Mouse (Mus musculus) liver, embryonic 14 days (tissue): ENCODE data around the gene Prpf3. TPM values are rescaled to one million over a fixed set of nuclear protein-coding genes. Genes with fewer than 3 reads are reported as not detected.

Experiments used
- polyA plus RNA-seq: library from polyadenylated mRNA; depleted of rRNA; stranded (reverse); fragments of >200 nt; gene quantifications from 2 replicates; pipeline ENCODE4 v1.2.3, GENCODE M21; 2012; rRNA removed

Prpf3 gene
- polyA plus RNA-seq: 21.3 and 23.1 TPM in 2 replicates

DNA sequence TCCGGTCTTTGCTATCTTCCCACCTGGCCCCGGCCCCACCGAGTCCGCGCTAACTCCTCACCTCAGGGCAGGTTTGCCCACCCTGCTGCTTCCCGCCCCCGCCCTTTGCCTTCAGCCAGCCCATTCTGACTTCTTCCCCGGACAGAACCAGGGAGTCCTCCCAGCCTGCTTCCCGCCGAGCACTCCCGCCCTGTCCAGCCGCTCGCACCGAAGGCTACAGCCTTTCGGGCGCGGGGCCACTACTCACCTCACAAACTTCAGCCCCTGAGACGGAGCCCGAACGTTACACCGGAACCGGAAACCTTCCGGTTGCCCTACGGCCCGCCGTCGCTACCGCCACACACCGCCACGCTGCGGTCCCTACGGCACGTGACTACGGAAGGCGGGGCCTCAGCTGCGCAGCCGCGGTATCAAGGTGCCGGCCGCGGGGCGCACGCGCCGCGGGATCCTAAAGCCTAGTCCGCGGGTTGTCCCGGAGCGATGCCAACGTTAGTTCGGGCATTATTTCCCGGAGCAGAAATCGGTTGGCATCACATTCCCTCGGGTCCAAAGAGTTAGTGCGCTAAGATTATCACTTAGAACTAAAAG is at the start of gene Prpf3:
Gene Prpf3 (minus strand): TSS at position 384 of the 588 bp plus-strand sequence.

DNA sequence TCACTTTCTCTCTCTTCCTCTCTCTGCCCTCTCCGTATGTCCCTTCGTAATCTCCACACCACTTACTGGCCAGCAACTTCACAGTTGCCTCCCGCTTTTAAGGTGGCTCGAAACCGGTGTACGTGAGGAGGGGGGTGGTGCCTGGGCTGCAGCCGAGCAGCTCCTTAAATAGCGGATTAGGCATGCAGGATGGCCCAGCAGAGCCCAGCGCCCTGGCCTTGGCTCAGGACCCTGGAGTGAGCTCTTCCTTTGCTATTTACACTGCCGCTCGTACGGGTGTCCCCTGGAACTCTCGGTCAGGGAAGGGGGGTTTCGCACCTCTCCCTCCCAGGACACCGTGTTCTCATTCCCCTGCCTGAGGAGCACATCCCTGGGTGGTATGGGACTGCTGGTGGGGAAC is 48.9 kb upstream of the Prpf3 start, which contains the start of gene Car14:
Gene Car14 (minus strand): TSS at position 124 of the 400 bp plus-strand sequence.

DNA sequence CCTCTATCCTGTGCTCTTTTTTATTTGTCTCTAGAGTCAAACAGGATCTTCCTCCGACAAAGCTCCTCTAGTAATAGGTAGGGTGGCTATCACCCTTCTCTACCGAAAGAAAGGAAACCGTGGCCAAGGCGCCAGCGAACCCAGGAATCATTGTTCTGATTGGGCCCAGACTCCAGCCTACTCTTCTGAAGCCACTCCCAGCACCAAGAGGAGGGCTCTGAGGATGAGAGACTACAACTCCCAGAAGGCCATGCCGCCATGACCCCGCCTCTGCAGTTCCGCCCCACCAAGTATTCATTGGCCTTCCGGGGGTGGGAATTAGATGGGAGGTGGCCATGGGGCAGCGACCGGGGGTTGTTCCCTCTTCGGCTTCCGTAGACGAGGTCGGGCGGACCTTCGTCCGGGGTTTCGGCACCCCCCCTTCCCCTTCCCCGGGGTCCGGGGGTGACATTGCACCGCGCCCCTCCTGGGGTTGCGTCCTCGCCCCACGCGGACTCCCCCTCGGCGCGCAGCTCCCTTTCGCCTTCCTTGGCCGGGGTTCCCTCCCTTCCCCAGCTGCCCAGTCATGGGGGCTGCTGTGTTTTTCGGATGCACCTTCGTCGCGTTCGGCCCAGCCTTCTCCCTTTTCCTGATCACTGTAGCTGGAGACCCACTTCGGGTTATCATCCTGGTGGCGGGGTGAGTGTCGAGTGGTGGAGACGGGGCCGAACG is 38.1 kb upstream of the Prpf3 start, which contains the start of gene Aph1a:
Gene Aph1a (plus strand): TSS at position 364 of the 711 bp plus-strand sequence.

DNA sequence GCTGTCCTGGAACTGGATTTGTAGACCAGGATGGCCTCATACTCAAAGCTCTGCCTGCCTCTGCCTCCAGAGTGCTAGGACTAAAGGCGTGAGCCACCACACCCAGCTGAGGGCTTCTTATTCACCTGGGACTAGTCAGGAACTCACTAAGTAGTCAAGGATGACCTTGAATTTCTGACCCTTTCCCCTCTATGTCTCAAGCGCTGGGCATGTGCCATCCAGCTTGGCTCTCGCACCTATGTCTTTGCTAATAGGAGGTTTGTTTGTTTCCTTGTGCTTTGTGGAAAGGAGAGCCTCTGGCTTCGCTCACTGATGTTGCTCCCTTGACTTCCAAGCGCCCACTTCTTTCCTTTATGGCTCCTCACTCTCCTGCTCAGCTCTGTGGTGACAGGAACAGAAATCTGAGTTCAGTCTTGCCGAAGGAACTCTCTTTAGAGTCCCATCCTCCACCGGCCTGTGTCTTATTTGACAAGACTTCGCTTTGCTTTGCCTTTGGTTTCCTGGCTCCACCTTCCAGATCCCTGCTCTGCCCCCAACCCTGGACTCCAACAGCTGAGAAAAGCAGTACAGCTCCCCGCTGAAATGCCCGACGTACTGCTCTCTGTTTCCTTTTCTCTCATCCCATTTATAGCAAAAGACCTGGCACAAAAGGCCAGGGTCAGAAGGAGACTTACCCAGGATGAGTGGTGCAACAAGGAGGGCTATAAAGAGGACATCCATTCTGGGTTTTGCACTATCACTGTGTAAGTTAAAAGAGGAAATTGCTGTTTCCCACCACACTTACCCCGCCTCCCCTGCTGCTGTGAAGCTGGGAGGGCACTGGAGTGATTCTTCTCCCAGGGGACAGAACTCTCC is 35.8 kb upstream of the Prpf3 start, which contains the start of gene BC028528:
Gene BC028528 (minus strand): TSS at position 795 of the 855 bp plus-strand sequence.

DNA sequence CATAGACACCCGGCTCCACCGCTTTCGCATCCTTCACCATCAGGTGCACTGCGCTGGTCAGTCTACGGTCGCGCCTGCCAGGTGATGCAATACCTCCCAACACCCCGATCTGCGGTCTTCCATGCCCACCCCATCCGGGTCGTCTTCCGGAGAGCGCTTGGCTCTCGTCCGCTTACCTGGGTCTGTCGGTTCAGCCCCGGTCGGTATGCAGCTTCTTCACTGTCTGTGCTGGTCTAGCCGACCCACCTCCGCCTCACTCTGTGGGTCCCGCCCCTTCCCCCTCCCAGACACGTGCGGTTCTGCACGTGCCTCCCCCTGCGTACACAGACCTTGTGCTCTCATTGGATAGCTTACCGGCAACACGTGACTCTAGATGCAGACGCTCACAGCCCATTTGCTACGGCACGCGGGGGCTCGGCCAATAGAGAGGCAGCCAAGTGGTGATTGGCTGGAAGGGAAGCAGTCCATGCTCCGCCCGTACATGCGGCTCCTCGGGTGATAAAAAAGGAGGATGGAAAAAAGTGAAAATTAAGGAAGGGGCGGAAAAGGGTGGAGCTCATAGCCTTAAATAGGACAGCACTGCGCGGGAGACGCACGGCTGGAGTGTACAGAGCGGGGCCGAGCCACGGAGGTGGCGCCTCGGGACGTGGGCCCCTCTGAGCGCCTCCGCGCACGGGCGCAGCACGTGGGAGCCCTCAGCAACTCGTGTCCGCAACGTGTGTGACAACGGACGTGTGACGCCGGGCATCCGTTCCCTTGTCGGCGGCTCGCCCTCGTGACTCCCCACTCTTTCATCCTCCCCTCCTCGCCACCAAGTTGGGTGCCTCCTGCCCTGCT is 26.5 kb upstream of the Prpf3 start, which contains the start of gene Ciart:
Gene Ciart (minus strand): TSS at position 273 of the 837 bp plus-strand sequence.

DNA sequence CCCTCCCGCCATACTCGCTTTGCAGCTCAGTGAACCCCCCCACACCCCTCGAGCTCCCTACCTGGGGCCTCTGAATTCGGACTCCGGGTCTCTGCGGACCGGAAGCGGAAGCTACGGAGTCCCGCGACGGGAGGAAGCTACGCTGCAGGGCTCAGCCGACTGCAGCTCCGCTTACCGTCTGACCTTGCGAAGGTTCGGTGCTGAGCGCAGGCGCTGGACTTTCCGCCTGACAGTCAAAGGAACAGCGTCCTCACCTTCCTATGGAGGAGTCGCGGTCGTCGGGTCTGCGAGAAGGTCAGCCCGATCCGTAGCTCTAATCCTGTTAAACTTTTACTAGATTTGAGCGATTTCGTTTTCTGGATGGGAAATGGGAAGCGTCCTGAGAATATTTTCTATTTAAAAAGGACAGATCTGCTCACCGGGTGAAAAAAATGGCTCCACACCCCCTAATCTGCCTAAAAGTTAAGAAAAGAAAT is 15.7 kb upstream of the Prpf3 start, which contains the start of gene Mrps21:
Gene Mrps21 (minus strand): TSS at position 128 of the 476 bp plus-strand sequence.

DNA sequence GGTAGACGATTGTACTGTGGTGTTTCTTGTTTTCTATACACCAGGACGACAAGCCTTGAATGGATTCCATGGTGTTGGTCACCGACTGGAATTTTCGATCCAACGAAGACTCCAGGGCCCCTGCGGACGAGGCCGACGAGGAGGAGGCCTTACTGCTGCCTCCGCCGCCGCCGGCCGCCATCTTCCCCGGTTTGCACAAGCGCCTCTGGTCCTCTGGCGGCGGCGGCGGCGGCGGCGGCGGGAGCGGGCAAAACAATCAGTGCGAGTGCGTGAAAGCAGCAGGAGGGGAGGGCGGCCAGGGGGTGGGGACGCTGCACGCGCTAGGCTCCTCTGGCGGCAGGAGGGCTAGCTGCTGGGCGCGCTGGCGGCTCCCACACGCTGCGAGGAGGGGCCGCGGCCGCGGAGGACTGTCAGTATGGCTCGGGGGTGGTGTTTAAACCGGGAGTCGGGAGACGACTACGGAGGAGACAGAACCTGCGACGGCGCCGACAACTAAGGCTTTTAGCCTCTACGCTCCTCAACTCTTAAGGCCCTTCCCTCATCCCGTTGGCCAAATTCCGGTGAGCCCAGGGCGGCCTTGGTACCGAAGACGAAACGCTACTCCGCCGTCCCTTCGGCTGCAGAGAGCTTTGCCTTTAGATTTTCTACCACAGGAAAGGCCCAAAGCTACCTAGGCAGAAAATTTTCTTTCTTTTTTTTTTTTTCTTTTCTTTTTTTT is 37.0 kb downstream of the Prpf3 start, which contains the start of gene Rprd2:
Gene Rprd2 (minus strand): TSS at position 293 of the 718 bp plus-strand sequence.

Other genes starting within 250 kb of the Prpf3 start
- 15.2 and 18.1 TPM in 2 replicates for gene Ensa, start 230.9 kb downstream of the Prpf3 start, polyA plus RNA-seq
- gene Mcl1, start 197.1 kb downstream of the Prpf3 start, polyA plus RNA-seq: 33.0 and 38.9 TPM in 2 replicates
- 0.15 and 0.20 TPM in 2 replicates for gene Adamtsl4, start 168.0 kb downstream of the Prpf3 start, polyA plus RNA-seq
- gene Ecm1, start 116.3 kb downstream of the Prpf3 start, polyA plus RNA-seq: 8.7 and 11.7 TPM in 2 replicates
- 19.5 and 21.1 TPM in 2 replicates for gene Tars2, start 95.7 kb downstream of the Prpf3 start, polyA plus RNA-seq
- gene Rprd2, start 37.0 kb downstream of the Prpf3 start, polyA plus RNA-seq: 5.4 and 6.3 TPM in 2 replicates
- 117 and 132 TPM in 2 replicates for gene Mrps21, start 15.6 kb upstream of the Prpf3 start, polyA plus RNA-seq
- 0.50 and 0.76 TPM in 2 replicates for gene Ciart, start 26.4 kb upstream of the Prpf3 start, polyA plus RNA-seq
- 4.6 and 5.3 TPM in 2 replicates for gene BC028528, start 36.1 kb upstream of the Prpf3 start, polyA plus RNA-seq
- gene Aph1a, start 38.1 kb upstream of the Prpf3 start, polyA plus RNA-seq: 22.8 and 27.2 TPM in 2 replicates
- 5.2 and 5.8 TPM in 2 replicates for gene Car14, start 48.8 kb upstream of the Prpf3 start, polyA plus RNA-seq
- 122 and 172 TPM in 2 replicates for gene Anp32e, start 73.4 kb upstream of the Prpf3 start, polyA plus RNA-seq
- 9.2 and 10.8 TPM in 2 replicates for gene Plekho1, start 140.1 kb upstream of the Prpf3 start, polyA plus RNA-seq
- 7.2 and 8.1 TPM in 2 replicates for gene Vps45, start 202.6 kb upstream of the Prpf3 start, polyA plus RNA-seq
- 3.6 TPM in 2 replicates for gene Otud7b, start 248.6 kb upstream of the Prpf3 start, polyA plus RNA-seq